Mouse (Mus musculus): Measurements from ENCODE around the gene Pdlim7.

GRCm38 (mm10) chr13:55479929-55480328, 33.5 kb downstream of the Pdlim7 start:
- TF ChIP-seq CTCF (IDR thresholded peaks at IDR 0.05; ENCODE audit: insufficient read depth, low read length): no peak
- TF ChIP-seq POLR2A (IDR thresholded peaks at IDR 0.05; ENCODE audit: borderline replicate concordance, extremely low read depth, low read depth, low read length): no peak
